Mouse (Mus musculus): ENCODE measurements around the gene Mmp14.

GRCm38 (mm10) chr14:54429332-54430093 lies 1.9 kb upstream of the Mmp14 start:
- TF ChIP-seq CTCF (IDR thresholded peaks at IDR 0.05; ENCODE audit: control insufficient read depth, insufficient read depth, insufficient read length): no peak
- no peak for TF ChIP-seq CEBPB (IDR thresholded peaks at IDR 0.05; ENCODE audit: low read depth)
- no peak for TF ChIP-seq MYOD1 (IDR thresholded peaks at IDR 0.05; ENCODE audit: control insufficient read depth, insufficient read length, low read depth)

All from C2C12 (cell line).